Mouse (Mus musculus) E14TG2a.4 (cell line): Measurements from ENCODE around the gene Cep41.
A peak's percentile ranks its signal among the peaks of the same experiment; 100 is the strongest.

Experiments
- H3K27me3 ChIP-seq: 2 replicates; pipeline ENCODE4 v1.6.1; 2014; ENCODE audit warnings: low read length, control low read depth; ENCODE audit not compliant: insufficient read depth
- H3K36me3 ChIP-seq: 2 replicates; pipeline ENCODE4 v1.6.1; 2014; ENCODE audit warnings: low read length, control low read depth; ENCODE audit not compliant: insufficient read depth
- H3K4me1 ChIP-seq: replicated peaks from 2 replicates; pipeline ENCODE4 v1.6.1; 2014; ENCODE audit warnings: low read depth, low read length, control low read depth
- H3K4me3 ChIP-seq: replicated peaks from 2 replicates; pipeline ENCODE4 v1.5.1; 2014; ENCODE audit warnings: mild to moderate bottlenecking, low read length
- H3K9me3 ChIP-seq: 2 replicates; pipeline ENCODE4 v1.6.1; 2014; ENCODE audit warnings: low read length, control low read depth
- CTCF ChIP-seq: conservative IDR thresholded peaks from 2 replicates; pipeline ENCODE4 v1.5.1; 2014; ENCODE audit warnings: low read length
- NANOG ChIP-seq: IDR thresholded peaks from 2 replicates; pipeline ENCODE4 v1.6.1; 2014; ENCODE audit warnings: borderline replicate concordance, low read length, mixed read lengths
- POU5F1 ChIP-seq: IDR thresholded peaks from 2 replicates; pipeline ENCODE4 v1.6.1; 2014; ENCODE audit warnings: low read length, borderline replicate concordance

Cep41 gene

DNA sequence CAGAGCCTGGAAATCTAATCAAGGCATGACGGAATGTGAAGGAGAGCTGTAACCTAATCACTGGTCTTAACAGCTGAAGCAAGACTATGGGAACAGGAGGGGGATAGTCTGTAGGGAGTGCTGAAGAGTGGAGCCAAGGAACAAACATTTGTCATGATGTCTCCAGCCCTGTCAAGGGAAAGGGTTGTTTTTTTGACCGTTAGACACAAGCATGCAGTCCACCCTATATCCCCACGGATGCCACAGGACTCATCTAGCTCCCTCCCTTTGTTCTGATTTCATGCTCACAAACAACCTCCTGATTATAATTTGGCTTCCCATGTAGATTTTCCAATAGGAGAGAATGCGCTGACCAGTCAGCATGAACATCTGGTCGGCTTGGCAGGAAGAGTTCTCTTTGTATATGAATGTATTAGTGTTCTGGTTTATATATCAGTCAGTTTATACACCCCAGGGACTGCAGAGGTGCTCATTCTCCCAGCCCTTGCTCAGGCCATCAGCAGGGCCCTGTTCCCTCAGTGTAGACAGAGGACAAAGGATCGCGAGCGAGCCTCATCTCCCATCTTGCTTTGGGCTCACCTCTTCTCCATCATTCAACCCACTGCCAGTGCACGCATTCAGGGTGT, 10.5 kb upstream of the Cep41 start:
- Histone ChIP-seq H3K36me3 (no peaks in the 10 kb centered on the region), H3K4me1 (no peaks in the 10 kb centered on the region), H3K4me3 (no peak overlapping the region), H3K27me3 (no peaks in the 10 kb centered on the region), H3K9me3 (no peaks in the 10 kb centered on the region)
- no peak for TF ChIP-seq NANOG
- no peak for TF ChIP-seq CTCF
- no peak for TF ChIP-seq POU5F1

DNA sequence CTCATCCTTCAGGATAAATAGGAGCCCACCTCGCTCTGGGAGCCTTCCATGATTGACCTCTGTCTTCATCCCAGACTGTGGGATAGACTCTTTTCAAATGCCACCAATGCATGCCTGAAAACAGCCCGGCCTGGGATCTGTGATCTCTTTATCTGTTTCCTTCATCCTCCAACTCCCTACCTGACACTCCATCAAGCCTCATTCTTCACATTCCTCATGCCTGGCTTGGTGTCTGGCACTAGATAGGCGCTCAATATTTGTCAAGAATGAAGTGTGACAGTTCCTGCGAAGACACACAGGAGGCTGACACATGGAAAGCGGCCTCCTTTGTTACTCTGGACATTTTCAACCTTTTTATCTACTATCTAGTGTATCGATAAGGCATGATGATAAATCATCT, 9.9 kb upstream of the Cep41 start:
- Histone ChIP-seq H3K27me3 (no peaks in the 10 kb centered on the region), H3K36me3 (no peaks in the 10 kb centered on the region), H3K4me1 (no peaks in the 10 kb centered on the region), H3K4me3 (no peak overlapping the region), H3K9me3 (no peaks in the 10 kb centered on the region)
- TF ChIP-seq NANOG, result no peak
- TF ChIP-seq CTCF, result no peak
- no peak for TF ChIP-seq POU5F1

DNA sequence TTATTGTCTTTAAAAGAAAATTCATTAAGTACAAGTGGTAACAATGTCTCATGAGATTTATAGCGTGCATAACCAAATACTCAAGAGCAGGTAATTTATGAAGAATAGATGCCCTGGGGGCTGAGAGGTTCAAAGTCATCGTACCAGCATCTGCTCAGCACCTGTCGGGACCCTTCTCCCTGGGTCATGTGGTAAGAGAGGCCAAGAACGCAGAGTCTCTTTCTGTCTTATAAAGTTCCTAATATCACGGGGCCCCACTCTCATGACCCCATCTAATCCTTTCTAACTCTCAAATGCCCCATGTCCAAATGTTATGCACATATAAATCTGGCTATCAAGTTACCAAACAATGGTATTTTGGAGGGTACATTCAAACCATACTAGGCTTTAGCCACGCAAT, 9.3 kb upstream of the Cep41 start:
- H3K9me3 ChIP-seq, result no peaks in the 10 kb centered on the region
- H3K36me3 ChIP-seq, result no peaks in the 10 kb centered on the region
- TF ChIP-seq NANOG, result no peak
- TF ChIP-seq POU5F1, result no peak
- no peak for TF ChIP-seq CTCF
- no peaks in the 10 kb centered on the region for H3K27me3 ChIP-seq
- H3K4me3 ChIP-seq, result no peak overlapping the region
- no peaks in the 10 kb centered on the region for H3K4me1 ChIP-seq

- H3K9me3 ChIP-seq, result no peaks in the 10 kb centered on the region
- no peaks in the 10 kb centered on the region for H3K27me3 ChIP-seq
- no peaks in the 10 kb centered on the region for H3K4me1 ChIP-seq
- no peaks in the 10 kb centered on the region for H3K36me3 ChIP-seq
- no peak for TF ChIP-seq POU5F1
- no peak for TF ChIP-seq CTCF
- TF ChIP-seq NANOG, result no peak
- H3K4me3 ChIP-seq, result no peak overlapping the region
Measured at GRCm38 (mm10) chr6:30700182-30700581, 6.6 kb upstream of the Cep41 start.

- Histone ChIP-seq H3K27me3 (no peaks in the 10 kb centered on the region), H3K36me3 (no peaks in the 10 kb centered on the region)
- TF ChIP-seq POU5F1 (no peak), NANOG (no peak), CTCF (no peak)
Measured at GRCm38 (mm10) chr6:30698036-30698435, 4.5 kb upstream of the Cep41 start.

DNA sequence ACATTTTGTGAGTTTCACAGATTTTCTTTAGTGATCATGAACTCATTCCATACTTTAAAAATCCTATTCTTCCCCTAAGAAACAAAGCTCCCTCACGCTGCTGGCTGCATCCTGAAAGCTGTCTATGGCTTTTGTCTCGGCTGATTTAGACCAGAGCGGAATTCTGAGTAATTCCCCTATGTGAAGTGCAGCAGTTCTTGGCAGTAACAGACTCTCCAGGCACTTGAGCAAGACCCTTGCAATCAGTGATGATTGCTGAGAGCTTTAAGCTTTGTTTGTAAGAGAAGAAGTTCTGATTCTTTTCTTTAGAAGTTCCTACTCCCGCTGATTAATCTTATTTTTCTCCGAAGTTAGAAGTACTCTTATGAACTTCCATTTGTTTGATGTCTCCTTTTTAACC, 3.9 kb upstream of the Cep41 start:
- Histone ChIP-seq H3K36me3 (no peaks in the 10 kb centered on the region), H3K4me1 (peaks cover 11% of the 10 kb centered on the region), H3K4me3 (no peak overlapping the region), H3K9me3 (no peaks in the 10 kb centered on the region), H3K27me3 (no peaks in the 10 kb centered on the region)
- no peak for TF ChIP-seq POU5F1
- no peak for TF ChIP-seq NANOG
- TF ChIP-seq CTCF, result no peak

More at GRCm38 (mm10) chr6:30698036-30698435, 4.5 kb upstream of the Cep41 start:
- Histone ChIP-seq H3K9me3 (no peaks in the 10 kb centered on the region), H3K4me1 (peaks cover 6% of the 10 kb centered on the region), H3K4me3 (no peak overlapping the region)

GRCm38 (mm10) chr6:30695124-30695523, 1.6 kb upstream of the Cep41 start:
- no peak for TF ChIP-seq CTCF
- no peak for TF ChIP-seq POU5F1
- TF ChIP-seq NANOG, result no peak
- Histone ChIP-seq H3K36me3 (no peaks in the 10 kb centered on the region), H3K27me3 (no peaks in the 10 kb centered on the region), H3K4me1 (peaks cover 13% of the 10 kb centered on the region), H3K4me3 (no peak overlapping the region), H3K9me3 (no peaks in the 10 kb centered on the region)

DNA sequence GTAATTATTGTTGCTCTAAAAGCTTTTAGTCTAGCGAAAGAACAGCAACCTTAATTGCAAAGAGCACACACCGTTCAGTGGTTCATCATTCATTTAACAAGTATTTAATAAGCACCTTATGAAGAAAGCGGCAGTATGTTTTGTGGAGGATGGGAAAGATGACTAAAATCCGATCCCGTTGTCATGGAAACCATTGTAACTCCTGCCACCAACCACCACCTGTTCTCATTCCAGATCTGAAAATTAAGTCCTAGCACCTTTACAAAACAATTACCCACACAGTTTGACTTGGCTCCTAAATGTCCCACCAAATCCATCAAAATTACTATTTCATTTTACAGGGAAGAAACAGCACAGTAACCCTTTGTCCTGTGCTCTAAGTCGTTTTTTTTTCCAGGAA, 660 bp upstream of the Cep41 start:
- H3K9me3 ChIP-seq, result no peaks in the 10 kb centered on the region
- H3K27me3 ChIP-seq, result no peaks in the 10 kb centered on the region
- H3K36me3 ChIP-seq, result no peaks in the 10 kb centered on the region
- TF ChIP-seq CTCF, result no peak
- peaks cover 13% of the 10 kb centered on the region for H3K4me1 ChIP-seq
- H3K4me3 ChIP-seq, result peak overlapping the region; percentile 42; the same call in 1 of the 2 replicates

GRCm38 (mm10) chr6:30692826-30693225, 723 bp downstream of the Cep41 start:
- peak overlapping the region; percentile 84 for H3K4me3 ChIP-seq
- no peaks in the 10 kb centered on the region for H3K9me3 ChIP-seq
- H3K4me1 ChIP-seq, result peaks cover 13% of the 10 kb centered on the region
- no peaks in the 10 kb centered on the region for H3K27me3 ChIP-seq
- TF ChIP-seq POU5F1 (no peak), NANOG (no peak)
- no peaks in the 10 kb centered on the region for H3K36me3 ChIP-seq
